Mouse (Mus musculus): ENCODE data around the gene Fars2.

DNA sequence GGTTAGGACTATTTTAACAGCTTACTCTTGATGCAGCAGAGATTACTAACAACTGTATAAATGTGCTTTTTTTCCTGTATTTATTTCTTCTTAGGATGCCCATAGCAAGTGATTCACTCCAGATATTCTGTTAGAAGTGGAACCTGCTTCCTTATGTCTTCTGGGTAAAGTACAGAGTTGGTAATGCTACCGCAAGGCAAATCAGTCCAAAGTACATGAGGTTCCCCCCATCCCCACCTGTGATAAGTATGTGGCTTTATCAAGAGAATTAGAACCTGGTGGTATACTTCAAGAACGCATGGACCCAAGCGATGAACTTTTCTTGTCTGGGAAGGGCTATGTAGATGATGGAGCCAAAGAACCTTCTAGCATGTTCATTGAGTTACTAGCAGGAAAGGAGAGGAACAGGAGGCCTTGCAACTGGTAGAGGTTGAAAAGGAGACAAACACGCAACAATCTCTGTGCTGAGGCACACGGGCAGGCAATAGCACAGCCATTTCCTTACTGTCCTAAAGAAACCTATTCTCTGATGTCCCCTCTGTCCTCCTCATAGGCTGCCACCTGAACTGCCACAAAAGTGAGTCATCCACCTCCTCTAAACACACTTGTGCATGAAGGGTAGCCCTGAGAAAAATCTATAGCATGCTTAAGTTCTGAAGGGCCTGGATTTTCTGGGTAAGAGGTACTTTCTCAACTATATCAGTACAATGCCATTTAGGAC is 603.2 kb downstream of the Fars2 start:
- TF ChIP-seq CTCF (IDR thresholded peaks at IDR 0.05; ENCODE audit: control insufficient read depth, insufficient read depth, insufficient replicate concordance, low read depth, low read length) = no peak
- TF ChIP-seq POLR2A (IDR thresholded peaks at IDR 0.05; ENCODE audit: control insufficient read depth, low read depth, low read length) = no peak

All from testis, adult 2 months (tissue).